Mouse (Mus musculus) G1E (cell line): ENCODE data around the gene Eif3b.

Experiments
- CTCF ChIP-seq: IDR thresholded peaks from 2 replicates; pipeline ENCODE4 v1.5.1; 2012; ENCODE audit warnings: low read depth, low read length, inconsistent platforms, mixed read lengths
- GATA1 ChIP-seq: IDR thresholded peaks from 2 replicates; pipeline ENCODE4 v1.6.1; 2012; ENCODE audit warnings: borderline replicate concordance, low read length, inconsistent platforms, mixed read lengths
- TAL1 ChIP-seq: conservative IDR thresholded peaks from 2 replicates; pipeline ENCODE4 v1.6.1; 2012; ENCODE audit warnings: low read depth, low read length, inconsistent platforms, mixed read lengths

GRCm38 (mm10) chr5:140491142-140491541 is 72.0 kb downstream of the Eif3b start:
- TF ChIP-seq CTCF (no peak), GATA1 (no peak), TAL1 (no peak)
